Mouse (Mus musculus): Measurements from ENCODE around the gene Specc1. TPM values are rescaled to one million over a fixed set of nuclear protein-coding genes. Genes with fewer than 3 reads are reported as not detected.

The Specc1 gene
- 23.3 TPM for polyA plus RNA-seq (2014; fragmentation: Illumina TruSeq; extraction: RNeasy Lipid Tissue Mini Kit (QIAGEN cat#74804); ENCODE audit: low read depth, low replicate concordance)

DNA sequence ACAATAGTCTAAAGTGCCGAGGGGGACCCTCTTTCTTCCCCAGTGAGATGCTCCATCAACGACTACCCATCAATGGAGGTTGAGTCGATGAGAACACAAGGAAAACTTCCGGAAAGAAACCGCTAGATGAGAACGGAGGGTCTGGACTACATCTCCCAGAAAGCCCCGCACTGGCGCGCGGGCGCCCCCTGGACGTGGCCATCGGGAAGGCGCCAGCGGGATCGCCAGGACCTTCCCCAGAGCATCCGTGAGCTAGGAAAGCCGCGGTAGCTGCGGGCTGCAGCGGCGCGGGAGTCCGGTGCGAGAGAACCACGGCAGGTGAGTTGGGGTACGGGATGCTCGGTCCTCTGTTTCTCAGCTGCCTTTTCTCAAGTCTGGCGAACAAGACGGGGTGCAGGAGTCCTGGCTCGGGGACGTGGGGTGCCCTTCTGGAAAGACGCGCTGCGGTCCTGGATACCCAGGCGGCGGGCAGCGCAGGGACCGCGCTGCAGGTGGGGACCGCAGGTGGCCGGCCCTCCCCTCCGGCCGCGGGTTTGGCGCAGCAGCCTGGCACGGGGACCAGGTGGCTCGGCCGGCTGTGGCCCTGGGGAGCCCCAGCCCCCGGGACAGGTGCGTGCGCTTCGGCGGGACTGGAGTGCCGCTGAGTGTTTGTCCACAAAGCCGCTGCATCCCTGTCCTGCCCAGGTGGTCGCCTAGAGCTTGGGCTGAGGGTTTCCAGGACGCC, at the start of gene Specc1:
Gene Specc1, plus strand, starts transcription at position 192 of the 724 bp plus-strand sequence.

DNA sequence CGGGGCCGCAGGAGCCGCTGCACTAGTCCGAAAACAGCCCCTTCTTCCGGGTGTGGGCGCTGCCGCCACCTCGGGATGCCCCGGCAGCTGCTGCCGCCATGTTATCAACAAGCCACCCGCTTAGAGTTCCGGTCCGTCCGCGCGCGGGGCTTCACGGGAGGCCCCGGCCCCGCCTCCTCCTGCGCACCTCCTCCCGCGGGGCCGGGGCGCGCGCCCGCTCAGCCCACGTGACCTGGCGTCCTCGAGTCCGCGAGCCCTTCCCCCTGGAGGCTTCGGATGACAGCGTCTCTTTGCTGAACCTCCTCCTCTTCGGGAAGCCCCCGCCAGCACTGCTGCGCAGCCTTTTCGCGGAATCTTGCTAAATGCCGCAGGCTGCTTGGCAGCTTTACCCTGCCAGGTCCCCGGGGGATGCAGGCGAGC, 26.5 kb upstream of the Specc1 start, which contains the start of gene Akap10:
Gene Akap10, minus strand, starts transcription at position 155 of the 420 bp plus-strand sequence.

DNA sequence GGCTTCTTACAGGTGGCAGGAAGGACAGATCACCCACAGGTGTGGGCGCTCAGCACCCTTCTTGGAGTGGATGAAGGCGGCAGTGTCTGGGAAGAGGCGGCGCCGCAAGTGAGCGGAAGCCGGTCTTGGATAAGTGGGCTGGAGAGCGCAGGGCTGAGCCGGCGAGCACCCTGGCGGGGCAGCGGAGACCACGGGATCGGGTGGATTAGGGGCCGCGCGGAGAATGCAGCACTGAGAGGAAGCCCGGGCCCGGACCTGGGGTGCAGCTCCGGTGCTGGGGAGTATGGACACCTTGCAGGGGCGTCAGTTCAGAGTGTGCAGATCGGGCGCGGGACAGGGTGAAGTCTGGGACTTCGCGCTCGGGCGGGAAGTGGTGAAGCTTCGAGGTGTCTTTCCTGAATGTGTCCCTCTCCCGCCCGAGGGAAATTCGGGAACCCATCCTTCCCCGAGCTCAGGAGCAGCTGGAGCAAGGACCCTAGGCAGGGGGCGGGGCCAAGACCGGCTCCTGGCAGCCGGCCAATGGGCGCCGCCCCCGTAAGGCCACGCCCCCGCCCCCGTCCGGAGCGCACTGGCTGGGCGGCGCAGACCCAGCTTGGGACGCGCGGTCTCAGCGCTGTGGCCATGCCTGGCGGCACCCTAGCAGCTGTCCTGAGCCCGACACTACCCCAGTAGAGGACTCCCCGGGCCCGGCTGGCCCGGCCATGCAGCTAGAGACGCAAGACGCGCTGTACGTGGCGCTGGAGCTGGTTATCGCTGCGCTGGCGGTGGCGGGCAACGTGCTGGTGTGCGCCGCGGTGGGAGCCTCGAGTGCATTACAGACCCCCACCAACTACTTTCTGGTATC, 292.1 kb downstream of the Specc1 start, which contains the start of gene Adora2b:
Gene Adora2b, plus strand, starts transcription at position 584 of the 844 bp plus-strand sequence.

Other genes starting within 250 kb of the Specc1 start
- gene Slc5a10, start 235.9 kb upstream of the Specc1 start, polyA plus RNA-seq (2014; fragmentation: Illumina TruSeq; extraction: RNeasy Lipid Tissue Mini Kit (QIAGEN cat#74804); ENCODE audit: low read depth, low replicate concordance), result not detected
- gene Prpsap2, start 194.7 kb upstream of the Specc1 start, polyA plus RNA-seq (2014; fragmentation: Illumina TruSeq; extraction: RNeasy Lipid Tissue Mini Kit (QIAGEN cat#74804); ENCODE audit: low read depth, low replicate concordance), result 55.6 TPM
- 30.4 TPM for gene Ulk2, start 101.7 kb upstream of the Specc1 start, polyA plus RNA-seq (2014; fragmentation: Illumina TruSeq; extraction: RNeasy Lipid Tissue Mini Kit (QIAGEN cat#74804); ENCODE audit: low read depth, low replicate concordance)
- 41.2 TPM for gene Akap10, start 26.5 kb upstream of the Specc1 start, polyA plus RNA-seq (2014; fragmentation: Illumina TruSeq; extraction: RNeasy Lipid Tissue Mini Kit (QIAGEN cat#74804); ENCODE audit: low read depth, low replicate concordance)